Mouse (Mus musculus): Measurements from ENCODE around the gene Ctsj.
"Not testable (repeated sequence)": the region's sequence is repeated elsewhere in the genome, so short reads cannot be mapped to it uniquely, and the experiment has no call there.

The Ctsj gene

DNA sequence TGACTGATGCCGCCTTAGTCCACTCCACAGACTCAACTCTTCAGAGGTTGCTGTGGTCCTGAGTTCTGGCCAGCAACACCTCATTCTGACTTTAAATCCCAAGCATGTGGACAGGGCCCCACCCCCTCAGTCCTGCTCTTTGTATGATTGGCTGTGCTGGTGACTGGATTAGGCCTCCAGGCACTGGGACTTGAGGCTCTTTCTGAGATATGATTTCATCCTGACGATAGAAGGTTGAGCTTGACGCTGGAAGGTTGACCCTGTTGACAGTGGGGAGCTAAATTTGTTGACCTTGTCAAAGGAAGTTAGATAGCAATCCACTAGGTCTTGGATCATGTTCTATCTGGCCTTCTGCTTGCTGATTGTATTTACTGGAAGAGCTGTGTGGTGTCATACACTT lies at the start of gene Ctsj:
Gene Ctsj, minus strand, starts transcription at position 101 of the 400 bp plus-strand sequence.
- DNase-seq (ENCODE audit: extremely low read depth, low read depth) = no peak

DNA sequence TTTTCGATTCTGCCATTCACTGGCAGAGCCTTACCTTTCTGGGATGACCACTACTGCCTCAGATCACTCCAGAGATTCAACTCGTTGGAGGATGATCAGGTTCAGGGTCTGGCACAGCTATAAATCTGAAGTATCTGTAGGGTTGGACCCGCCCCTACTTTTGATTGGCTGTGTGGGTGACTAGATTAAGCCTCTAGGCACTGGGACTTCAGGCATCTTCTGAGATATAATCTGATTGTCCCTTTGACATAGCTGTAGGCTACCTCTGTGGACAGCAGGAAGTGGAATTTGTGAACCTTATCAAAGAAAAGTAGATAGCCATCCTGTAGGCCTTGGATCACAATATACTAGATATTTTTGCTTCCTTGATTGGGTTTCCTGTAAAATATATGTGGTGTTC lies 34.8 kb upstream of the Ctsj start, which contains the start of gene Ctsq:
Gene Ctsq, minus strand, starts transcription at position 101 of the 400 bp plus-strand sequence.
- no peak for DNase-seq (ENCODE audit: extremely low read depth, low read depth)

DNA sequence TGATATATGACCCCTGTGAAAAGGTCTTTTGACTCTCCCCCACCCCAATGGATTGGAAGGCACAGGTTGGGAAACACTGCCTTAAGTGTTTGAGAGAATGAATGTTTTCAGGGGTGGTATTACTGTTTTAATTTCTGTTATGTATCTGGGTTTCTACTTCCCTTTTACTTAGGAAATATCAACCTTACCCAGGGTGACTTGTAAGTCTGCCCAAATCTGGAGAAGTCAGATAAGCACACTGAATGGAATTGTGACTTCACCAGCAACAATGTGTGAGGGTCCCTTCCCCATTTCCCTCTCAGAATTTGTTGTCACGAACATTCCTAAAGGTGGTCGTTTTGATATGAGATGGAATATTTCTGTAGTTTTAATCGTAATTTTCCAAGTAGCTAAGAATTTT lies 17.0 kb upstream of the Ctsj start:
- DNase-seq (ENCODE audit: extremely low read depth, low read depth) = peak; percentile 94

DNA sequence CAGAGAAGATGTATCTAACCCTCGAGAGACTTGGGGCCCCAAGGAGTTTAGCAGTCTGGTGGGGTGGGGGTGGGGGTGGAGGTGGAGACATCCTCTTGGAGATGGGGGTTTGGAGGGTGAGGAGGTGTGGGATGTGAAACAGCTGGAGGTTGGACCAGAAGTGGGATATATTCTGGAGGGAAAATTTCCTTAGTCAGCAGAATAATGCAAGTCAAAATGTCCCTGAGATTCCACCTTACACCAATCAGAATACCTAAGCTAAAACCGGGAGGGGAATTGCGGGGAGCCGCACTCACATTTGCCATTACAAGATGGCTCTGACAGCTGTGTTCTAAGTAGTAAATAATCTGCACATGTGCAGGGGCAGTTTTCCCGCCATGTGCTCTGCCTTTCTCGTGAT lies 16.1 kb upstream of the Ctsj start:
- no peak for DNase-seq (ENCODE audit: extremely low read depth, low read depth)

DNA sequence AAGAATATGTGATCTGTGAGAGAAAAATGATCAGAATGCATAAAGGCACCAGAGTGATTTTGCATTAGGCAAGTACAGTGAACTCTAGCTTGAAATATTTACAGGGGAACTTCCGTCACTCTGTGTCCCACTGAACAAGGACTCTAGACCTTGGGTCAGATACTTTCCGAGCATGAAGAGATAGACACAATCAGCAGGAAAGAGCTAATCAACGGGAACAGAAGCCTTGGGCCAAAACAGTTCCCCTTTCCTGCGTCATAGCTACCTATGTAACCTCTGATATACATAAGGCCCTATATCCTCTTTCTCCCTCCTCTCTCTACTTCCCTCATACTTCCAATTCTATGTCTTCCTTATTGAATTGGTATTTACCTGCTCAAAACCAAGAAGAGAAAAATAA lies 4.4 kb upstream of the Ctsj start:
- DNase-seq (ENCODE audit: extremely low read depth, low read depth) = peak; percentile 94

DNA sequence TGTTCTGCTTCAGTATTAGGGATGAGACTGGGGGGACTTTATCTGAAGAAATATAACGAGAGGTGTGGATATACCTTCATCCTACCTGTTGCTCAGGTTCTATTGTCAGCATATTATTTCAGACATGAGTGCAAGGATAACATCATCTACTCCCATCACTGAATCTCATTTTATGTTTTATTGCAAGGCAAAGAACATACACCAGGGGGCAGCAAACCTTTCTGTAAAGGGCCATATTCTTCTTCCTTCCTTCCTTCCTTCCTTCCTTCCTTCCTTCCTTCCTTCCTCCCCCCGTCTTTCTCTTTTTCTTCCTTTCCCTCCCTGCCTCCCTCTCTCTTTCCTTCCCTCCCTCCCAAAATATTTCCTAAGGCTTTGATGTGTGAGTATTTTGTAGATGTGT lies 8.2 kb downstream of the Ctsj start:
- DNase-seq (ENCODE audit: extremely low read depth, low read depth) = no peak

DNA sequence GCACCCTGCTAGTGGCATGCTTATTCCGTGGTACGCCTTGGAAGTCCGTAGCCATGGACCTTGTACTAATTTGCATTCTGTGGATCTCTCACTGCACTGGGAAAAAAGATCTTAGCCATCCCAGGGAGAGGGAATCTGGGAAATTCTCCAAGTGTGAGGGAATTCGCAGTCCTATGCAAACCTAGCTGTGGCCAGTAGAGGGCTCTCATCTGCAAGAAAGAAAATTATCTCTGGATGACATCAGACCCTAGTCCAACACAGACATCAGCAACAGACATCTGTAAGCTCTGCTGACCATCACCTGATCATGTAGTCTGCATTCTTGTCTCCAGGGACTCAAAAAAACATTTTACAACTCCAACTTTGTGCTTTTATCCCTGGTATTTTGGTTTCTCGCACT lies 18.8 kb downstream of the Ctsj start:
- DNase-seq (ENCODE audit: extremely low read depth, low read depth) = not testable (repeated sequence)

DNA sequence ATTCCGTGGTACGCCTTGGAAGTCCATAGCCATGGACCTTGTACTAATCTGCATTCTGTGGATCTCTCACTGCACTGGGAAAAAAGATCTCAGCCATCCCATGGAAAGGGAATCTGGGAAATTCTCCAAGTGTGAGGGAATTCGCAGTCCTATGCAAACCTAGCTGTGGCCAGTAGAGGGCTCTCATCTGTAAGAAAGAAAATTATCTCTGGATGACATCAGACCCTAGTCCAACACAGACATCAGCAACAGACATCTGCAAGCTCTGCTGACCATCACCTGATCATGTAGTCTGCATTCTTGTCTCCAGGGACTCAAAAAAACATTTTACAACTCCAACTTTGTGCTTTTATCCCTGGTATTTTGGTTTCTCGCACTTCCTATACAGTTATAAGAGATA lies 33.4 kb downstream of the Ctsj start:
- DNase-seq (ENCODE audit: extremely low read depth, low read depth) = not testable (repeated sequence)

DNA sequence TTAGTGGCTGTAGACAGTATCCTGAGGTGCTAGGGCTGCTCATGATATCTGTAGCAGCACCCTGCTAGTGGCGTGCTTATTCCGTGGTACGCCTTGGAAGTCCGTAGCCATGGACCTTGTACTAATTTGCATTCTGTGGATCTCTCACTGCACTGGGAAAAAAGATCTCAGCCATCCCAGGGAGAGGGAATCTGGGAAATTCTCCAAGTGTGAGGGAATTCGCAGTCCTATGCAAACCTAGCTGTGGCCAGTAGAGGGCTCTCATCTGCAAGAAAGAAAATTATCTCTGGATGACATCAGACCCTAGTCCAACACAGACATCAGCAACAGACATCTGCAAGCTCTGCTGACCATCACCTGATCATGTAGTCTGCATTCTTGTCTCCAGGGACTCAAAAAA lies 41.8 kb downstream of the Ctsj start:
- DNase-seq (ENCODE audit: extremely low read depth, low read depth) = not testable (repeated sequence)

DNA sequence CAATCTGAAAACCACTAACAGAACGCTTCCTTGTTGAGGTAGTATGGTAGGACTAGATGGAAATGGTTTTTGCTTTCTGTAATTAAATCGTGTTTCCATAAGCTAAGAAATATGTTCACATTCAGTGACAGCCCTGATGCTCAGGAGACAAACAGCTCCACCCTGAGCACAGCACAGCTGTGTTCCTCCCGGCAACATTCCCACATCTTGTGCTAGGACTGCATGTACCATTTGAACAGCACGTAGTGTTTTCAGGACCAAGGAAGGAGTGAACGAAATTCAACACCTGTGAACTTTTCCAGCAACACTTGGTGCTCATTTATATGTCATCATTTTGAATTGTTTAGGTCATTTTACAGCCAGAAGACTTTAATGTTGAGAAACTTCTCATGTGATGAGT lies 44.1 kb downstream of the Ctsj start:
- DNase-seq (ENCODE audit: extremely low read depth, low read depth) = no peak

All from MEL-GATA-1-ER (cell line).